Mouse (Mus musculus) stomach, postnatal 0 days (tissue): Measurements from ENCODE around the gene Mgea5.

Source experiments
- CTCF ChIP-seq: IDR thresholded peaks from 2 replicates; pipeline ENCODE4 v1.5.1; 2016; ENCODE audit warnings: antibody characterized with exemption, low read depth, mild to moderate bottlenecking, moderate library complexity
- EP300 ChIP-seq: optimal IDR thresholded peaks from 2 replicates; pipeline ENCODE3; 2016; ENCODE audit warnings: antibody characterized with exemption

DNA sequence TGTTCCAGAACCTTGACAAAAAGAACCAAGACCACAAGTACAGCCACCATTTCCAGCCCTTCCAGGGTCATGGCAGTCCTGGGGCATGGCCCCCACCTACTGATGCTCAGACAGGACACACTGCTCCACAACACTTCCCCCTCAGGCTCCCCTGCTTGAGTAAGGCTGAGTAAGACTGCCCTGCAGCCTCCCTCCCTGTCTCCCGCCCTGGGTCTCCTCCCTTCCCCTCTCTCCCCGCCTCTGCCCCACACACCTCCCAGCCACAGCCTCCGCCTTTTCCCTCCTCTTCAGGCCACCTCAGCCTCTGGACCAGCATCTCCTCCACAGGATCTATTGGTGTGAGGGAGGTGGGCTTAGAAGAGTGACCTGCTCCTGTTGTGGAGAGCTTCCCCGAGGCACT, 19.8 kb upstream of the Mgea5 start:
- TF ChIP-seq CTCF (no peak), EP300 (no peak)
